Mouse (Mus musculus): ENCODE results near the gene Nkain2.
"Not testable (repeated sequence)": the region's sequence is repeated elsewhere in the genome, so short reads cannot be mapped to it uniquely, and the experiment has no call there.

The Nkain2 gene

DNA sequence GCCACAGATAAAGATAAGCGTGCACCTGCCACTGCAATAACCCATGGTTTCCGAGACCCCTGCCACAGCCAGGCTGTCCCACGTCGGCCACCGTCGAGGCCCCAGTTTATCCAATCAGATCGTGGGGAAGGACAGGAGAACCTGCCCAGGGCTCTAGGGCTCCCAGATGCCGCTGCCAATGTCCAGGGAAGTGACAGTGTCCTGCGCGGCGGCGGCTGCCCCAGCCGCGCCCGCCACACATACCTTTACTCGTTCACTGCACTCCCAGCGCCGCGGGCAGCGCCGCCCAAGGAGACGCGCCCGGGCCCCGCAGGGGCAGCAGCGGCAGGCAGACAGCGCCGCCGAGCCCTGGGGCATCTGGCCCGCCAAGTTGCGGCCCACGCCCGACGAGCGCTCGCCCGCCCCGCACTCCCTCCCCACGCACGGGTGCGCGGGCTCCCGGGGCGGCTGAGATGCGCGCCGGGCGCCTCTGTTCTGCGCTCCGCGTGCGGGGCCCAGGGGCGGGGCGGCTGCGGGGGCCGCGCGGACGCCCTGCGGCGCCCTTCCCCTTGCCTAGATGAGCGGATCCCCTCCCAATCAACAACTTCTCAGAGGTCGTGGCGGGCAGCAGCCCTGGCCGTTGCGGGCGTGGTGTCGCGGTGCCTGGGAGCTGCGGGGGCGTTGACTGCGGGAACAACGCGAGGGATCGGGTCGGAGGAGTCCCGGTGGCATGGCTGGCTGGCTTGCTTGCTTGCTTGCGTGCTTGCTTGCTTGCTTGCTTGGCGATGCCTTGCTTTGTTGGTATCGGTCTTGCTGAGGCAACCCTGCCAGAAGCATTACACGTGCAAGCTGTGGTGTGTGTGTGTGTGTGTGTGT, at the start of gene Nkain2:
Gene Nkain2, minus strand, starts transcription at position 811 of the 855 bp plus-strand sequence.
- DNase-seq, result peak; percentile 20

- no peak for DNase-seq
Measured at GRCm38 (mm10) chr10:32939853-32940252, 49.6 kb upstream of the Nkain2 start.

DNA sequence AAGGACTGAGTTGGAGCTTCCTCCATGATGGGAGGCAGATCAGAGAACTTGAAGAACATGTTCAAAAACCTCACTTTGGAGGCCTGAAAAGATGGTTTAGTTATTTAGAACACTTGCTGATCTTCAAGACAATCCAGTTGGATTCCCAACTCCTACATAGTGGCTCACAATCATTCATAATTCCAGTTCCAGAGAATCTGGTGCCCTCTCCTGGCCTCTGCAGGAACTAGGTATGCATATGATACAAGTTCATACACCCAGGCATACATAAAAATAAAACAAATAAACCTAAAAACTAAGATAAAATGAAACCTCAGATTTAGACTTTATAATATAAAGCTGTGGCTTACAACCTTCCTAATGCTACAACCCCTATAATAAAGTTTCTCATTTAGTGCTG, 4.8 kb upstream of the Nkain2 start:
- DNase-seq, result no peak

- DNase-seq, result peak; percentile 24
Measured at GRCm38 (mm10) chr10:32890507-32891131, 357 bp upstream of the Nkain2 start.

GRCm38 (mm10) chr10:32881977-32882376, 8.3 kb downstream of the Nkain2 start:
- no peak for DNase-seq

DNA sequence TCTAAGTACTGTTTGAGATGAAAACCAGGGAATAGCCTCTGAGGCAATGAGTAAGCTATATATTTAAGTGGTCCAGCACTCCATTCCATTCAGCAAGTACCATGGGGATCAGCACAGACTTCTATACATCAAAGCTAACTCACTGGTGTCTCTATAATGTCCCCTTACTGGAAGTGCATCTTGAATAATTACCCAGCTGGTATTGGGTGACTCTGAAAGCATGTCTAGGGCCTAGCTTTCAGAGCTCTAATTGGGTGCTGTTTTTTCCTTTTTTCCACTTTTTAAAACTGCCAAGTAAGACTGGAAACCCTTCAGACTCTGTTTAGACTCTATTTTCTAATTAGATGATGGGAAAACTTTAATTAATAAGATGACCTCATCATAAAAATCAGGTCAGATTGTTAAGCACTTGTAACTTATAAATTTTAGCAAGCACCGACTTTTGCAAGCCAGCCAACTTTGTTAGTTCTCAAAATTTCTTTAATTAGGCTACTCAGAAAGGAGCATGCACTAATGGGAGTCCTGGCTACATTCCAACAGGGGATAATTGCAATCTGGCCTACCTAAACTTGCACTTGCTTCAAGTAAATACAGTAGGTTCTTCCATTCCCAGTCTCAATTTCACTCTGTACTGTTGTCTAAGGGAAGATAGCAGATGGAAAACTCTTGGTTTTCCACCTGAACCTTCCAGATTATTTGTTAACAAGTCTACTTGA, 19.4 kb downstream of the Nkain2 start:
- DNase-seq, result no peak

DNA sequence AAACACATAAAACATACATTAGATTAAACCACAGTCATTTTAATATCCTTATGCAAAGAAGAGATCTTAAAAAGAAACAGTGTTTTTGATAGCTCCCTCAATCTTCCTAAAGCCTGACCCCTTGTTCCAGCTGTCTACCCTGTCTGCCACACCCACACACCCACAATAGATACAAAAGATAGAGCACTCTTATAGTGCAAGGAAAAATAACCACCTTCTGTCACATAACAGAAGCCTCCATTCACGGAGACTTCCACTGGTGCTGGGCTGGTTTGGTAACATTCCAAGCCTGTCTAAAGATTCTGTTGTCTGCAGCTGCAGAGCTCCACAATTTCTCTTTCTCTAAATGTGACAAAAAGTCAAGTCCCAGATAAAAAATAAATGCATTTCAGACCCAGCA, 20.7 kb downstream of the Nkain2 start:
- no peak for DNase-seq

GRCm38 (mm10) chr10:32815210-32815883, 74.9 kb downstream of the Nkain2 start:
- no peak for DNase-seq

DNA sequence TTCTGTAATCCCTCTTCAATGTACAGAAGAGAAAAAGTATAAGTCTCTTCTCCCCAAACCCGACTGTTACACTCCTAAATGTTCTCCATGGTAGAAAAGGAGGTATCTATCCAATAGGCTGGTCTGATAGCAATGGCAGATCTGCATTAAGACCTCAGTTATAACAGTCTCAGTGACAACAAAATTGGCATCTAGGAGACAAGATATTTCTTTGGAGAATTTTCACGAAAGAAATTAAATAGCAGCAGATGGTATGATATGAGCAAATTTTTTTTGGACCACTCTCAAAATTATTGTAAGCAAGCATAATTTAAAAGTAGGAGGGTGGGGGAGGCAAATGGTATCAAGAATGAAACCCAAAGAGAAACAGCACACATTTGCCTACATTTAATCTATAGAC, 94.0 kb downstream of the Nkain2 start:
- no peak for DNase-seq

DNA sequence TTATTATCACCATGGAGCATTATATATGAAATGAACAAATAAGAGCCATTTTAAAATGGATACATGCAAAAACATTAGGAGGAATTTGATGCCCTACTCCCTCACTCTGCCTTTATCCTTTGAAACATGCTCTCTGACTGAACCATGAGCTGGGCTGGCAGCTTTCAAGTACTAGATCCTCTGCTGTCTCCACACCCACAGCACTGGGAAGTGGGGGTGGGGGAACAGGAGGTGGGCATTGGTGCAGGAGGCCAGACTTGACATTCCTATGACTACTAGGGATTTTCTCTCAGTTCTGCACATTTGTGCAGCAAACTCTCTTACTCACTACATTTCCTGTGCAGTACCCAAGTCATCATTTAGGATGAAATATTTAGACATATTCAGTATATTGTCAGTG, 99.7 kb downstream of the Nkain2 start:
- no peak for DNase-seq

GRCm38 (mm10) chr10:32782732-32783359, 107.4 kb downstream of the Nkain2 start:
- DNase-seq, result no peak

DNA sequence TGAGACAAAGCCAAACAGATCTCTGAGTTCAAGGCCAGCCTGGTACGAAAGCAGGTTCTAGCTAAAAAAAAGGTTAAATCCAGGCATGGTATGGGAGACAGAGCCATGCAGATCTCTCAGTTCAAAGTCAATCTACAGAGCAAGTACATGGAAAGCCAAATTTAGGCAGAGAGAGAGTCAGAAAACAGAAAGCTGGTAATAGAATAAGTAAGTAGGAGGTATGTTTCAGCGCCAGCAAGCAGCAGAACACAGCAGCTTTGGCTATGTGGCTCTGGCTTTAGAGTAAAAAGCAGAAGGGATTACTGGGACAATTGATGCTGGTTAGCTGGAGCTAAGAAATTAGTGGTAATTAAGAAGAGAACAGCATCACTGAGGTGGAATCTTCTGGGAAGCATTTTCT, 151.3 kb downstream of the Nkain2 start:
- no peak for DNase-seq

GRCm38 (mm10) chr10:32706579-32706978, 183.7 kb downstream of the Nkain2 start:
- not testable (repeated sequence) for DNase-seq

GRCm38 (mm10) chr10:32696661-32697060, 193.6 kb downstream of the Nkain2 start:
- no peak for DNase-seq

- DNase-seq, result no peak
Measured at GRCm38 (mm10) chr10:32684548-32684947, 205.7 kb downstream of the Nkain2 start.

DNA sequence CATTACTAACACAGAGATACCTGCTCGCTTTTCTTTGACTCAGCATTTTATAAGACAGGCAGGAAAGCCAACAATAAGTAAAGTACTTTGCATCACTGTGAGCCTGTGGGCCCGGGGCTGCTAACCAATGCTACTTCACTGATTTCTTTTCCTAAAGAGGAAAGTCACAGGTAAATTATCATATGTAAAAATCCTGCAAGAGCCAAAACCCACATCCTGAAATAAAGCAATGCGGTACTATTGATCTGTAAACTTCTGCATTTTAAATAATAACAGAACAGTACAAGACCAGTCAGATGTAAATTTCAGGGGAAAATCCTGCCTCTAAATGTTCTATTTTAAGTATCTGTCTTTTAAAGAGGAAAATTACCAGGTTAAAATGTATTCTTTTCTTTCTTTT, 250.0 kb downstream of the Nkain2 start:
- no peak for DNase-seq

- DNase-seq, result no peak
Measured at GRCm38 (mm10) chr10:32639173-32639572, 251.1 kb downstream of the Nkain2 start.

DNA sequence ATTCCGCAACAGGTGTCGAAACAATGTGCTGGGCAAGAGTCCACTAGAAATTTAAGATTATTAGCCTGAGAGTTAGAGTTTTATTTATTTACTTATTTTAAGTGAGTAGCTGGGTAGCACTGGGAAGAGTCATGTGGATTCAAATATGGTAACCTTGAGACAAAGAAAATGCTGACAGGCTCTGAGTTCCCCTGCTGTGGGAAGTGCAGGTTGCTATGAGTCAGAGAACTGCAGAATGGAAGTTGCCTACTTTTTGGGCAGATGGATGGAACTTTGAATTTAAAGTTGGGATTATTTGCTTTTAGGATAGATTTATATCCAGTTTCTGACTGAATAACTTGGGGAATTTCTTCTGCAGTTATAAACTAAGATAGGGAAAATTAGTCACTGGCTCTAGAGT, 259.2 kb downstream of the Nkain2 start:
- no peak for DNase-seq

GRCm38 (mm10) chr10:32604448-32604847, 285.8 kb downstream of the Nkain2 start:
- no peak for DNase-seq

GRCm38 (mm10) chr10:32602798-32603197, 287.5 kb downstream of the Nkain2 start:
- no peak for DNase-seq

DNA sequence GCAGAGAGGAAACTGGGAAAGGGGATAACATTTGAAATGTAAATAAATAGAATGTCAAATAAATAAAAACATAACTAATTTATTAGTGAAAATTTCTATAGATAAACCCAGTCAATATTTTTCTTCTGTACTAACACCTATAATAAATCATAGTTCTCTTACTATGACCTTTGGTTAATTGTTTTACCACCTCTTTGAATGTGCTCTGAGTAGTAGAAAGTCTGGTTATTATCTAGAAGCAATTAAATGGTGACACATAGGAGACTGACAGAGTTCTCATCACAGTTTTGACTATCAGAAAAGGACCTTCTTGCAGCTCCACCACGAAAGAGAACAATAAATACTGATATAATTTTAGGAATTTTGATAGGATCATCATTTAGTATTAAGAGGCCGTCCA, 295.3 kb downstream of the Nkain2 start:
- no peak for DNase-seq

DNA sequence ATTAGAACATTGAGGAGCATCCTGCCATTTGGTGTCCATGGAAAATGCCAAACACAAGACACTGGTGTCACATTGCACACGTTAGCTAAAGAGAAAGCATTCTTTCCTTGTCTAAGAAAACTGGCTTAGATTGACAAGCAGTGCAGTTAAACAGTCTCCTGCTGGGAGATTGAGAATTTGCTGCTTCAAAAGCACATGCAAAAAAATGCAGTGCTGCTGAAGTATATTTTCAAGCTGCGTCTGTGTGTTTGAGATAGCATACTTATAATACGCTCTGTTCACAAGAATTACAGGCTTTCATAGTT, 313.0 kb downstream of the Nkain2 start:
- DNase-seq, result no peak
